Comparison of ENCODE assay signal across 26 mouse cellular contexts in genomic region chr2:144203001-144203400, GRCm38 (mm10).
A peak's percentile ranks its signal among the peaks of the same experiment; 100 is the strongest.
DNase-seq lines count a peak whose midpoint lies in the region; ATAC-seq and TF ChIP-seq lines count a peak whose summit lies in the region.
"Had no signal": no experiment of that assay in that cellular context is flagged by ENCODE, and none has a peak within 500 bp of the region (broad histone marks: within the 10 kb centered on the region; RNA-seq: fewer than 3 reads in every experiment).

No protein-coding gene starts in this region.

- H3K27ac ChIP-seq in heart, embryonic 10.5 days = 0 out of 2 replicates have a peak overlapping the region, but pooled peaks have one; percentile 32
- H3K27ac ChIP-seq in heart, embryonic 11.5 days (ENCODE audit: low read depth, low read length) = no peak overlapping the region
- no peak overlapping the region for H3K27ac ChIP-seq in kidney, embryonic 14.5 days (ENCODE audit: low read depth, low read length)
- H3K27ac ChIP-seq in limb, embryonic 14.5 days (replicated peaks; ENCODE audit: low read depth, low read length) = peak overlapping the region; percentile 38; the same call in 1 of the 2 replicates
- H3K27ac ChIP-seq: embryonic facial prominence, embryonic 15.5 days; forebrain, embryonic 12.5 days; heart, embryonic 15.5 days; hindbrain, embryonic 12.5 days; liver, embryonic 13.5 days; stomach, embryonic 15.5 days had no signal

- H3K4me2 ChIP-seq in heart, embryonic 11.5 days = no peak overlapping the region
- H3K4me2 ChIP-seq in kidney, embryonic 14.5 days (replicated peaks; ENCODE audit: low read depth, low read length) = no peak overlapping the region
- no peak overlapping the region for H3K4me2 ChIP-seq in limb, embryonic 14.5 days (replicated peaks; ENCODE audit: low read depth, low read length, severe bottlenecking)
- H3K4me2 ChIP-seq: embryonic facial prominence, embryonic 15.5 days; forebrain, embryonic 12.5 days; heart, embryonic 15.5 days; hindbrain, embryonic 12.5 days; liver, embryonic 13.5 days; stomach, embryonic 15.5 days had no signal

- no peak overlapping the region for H3K9ac ChIP-seq in heart, embryonic 11.5 days (ENCODE audit: low read depth, low read length)
- no peak overlapping the region for H3K9ac ChIP-seq in kidney, embryonic 14.5 days (ENCODE audit: low read depth, low read length)
- H3K9ac ChIP-seq in limb, embryonic 14.5 days (ENCODE audit: low read depth, low read length, severe bottlenecking) = no peak overlapping the region
- H3K9ac ChIP-seq: embryonic facial prominence, embryonic 15.5 days; forebrain, embryonic 12.5 days; forebrain, postnatal 0 days; heart, embryonic 15.5 days; hindbrain, embryonic 12.5 days; liver, embryonic 13.5 days; stomach, embryonic 15.5 days had no signal

- DNase-seq in heart, embryonic 10.5 days (ENCODE audit: low spot score) = no peak
- peak; percentile 76 for DNase-seq in kidney, adult 9 months
- DNase-seq in kidney, postnatal 14 days = peak; percentile 16
- DNase-seq in limb, embryonic 14.5 days (ENCODE audit: low spot score) = no peak
- no peak for DNase-seq in adrenal gland, postnatal 14 days
- DNase-seq: adrenal gland, adult 8-10 months; cerebellum, adult 8-10 months; cerebellum, postnatal 25 days; forebrain, postnatal 0 days; gastrocnemius, postnatal 10 days; left cerebral cortex, postnatal 4 days; liver, embryonic 13.5 days; lung, adult 18-20 months; right cerebral cortex, postnatal 25 days had no signal

- H3K27me3 ChIP-seq in heart, embryonic 10.5 days (ENCODE audit: insufficient read depth, poor library complexity, severe bottlenecking) = peaks cover 14% of the 10 kb centered on the region; the same call in 1 of the 2 replicates
- no peaks in the 10 kb centered on the region for H3K27me3 ChIP-seq in heart, embryonic 11.5 days (ENCODE audit: control insufficient read depth, insufficient read depth, low read length)
- no peaks in the 10 kb centered on the region for H3K27me3 ChIP-seq in kidney, embryonic 14.5 days (ENCODE audit: control insufficient read depth, insufficient read depth, low read length)
- no peaks in the 10 kb centered on the region for H3K27me3 ChIP-seq in limb, embryonic 14.5 days (ENCODE audit: control insufficient read depth, insufficient read depth, low read length)
- H3K27me3 ChIP-seq: embryonic facial prominence, embryonic 15.5 days; forebrain, embryonic 12.5 days; heart, embryonic 15.5 days; hindbrain, embryonic 12.5 days; liver, embryonic 13.5 days; stomach, embryonic 15.5 days had no signal

- TF ChIP-seq POLR2A in limb, embryonic 14.5 days (IDR thresholded peaks at IDR 0.05; ENCODE audit: borderline replicate concordance, extremely low read depth, insufficient read depth, insufficient read length) = no peak

- H3K4me3 ChIP-seq in heart, embryonic 10.5 days = no peak overlapping the region
- H3K4me3 ChIP-seq in heart, embryonic 11.5 days (ENCODE audit: low read depth, low read length) = no peak overlapping the region
- H3K4me3 ChIP-seq in kidney, embryonic 14.5 days (ENCODE audit: low read length) = no peak overlapping the region
- no peak overlapping the region for H3K4me3 ChIP-seq in limb, embryonic 14.5 days (replicated peaks; ENCODE audit: low read length)
- H3K4me3 ChIP-seq: embryonic facial prominence, embryonic 10.5 days; embryonic facial prominence, embryonic 15.5 days; forebrain, embryonic 12.5 days; heart, embryonic 15.5 days; hindbrain, embryonic 12.5 days; liver, embryonic 13.5 days; stomach, embryonic 15.5 days had no signal

- peaks cover 14% of the 10 kb centered on the region for H3K4me1 ChIP-seq in heart, embryonic 10.5 days
- H3K4me1 ChIP-seq in heart, embryonic 11.5 days (ENCODE audit: control insufficient read depth, insufficient read depth, low read length) = peaks cover 7% of the 10 kb centered on the region
- 0 out of 2 replicates have a peak, but pooled peaks cover 5% of the 10 kb centered on the region for H3K4me1 ChIP-seq in kidney, embryonic 14.5 days (ENCODE audit: control insufficient read depth, insufficient read depth, low read length)
- H3K4me1 ChIP-seq in limb, embryonic 14.5 days (ENCODE audit: control insufficient read depth, insufficient read depth, low read length) = 0 out of 2 replicates have a peak, but pooled peaks cover 3% of the 10 kb centered on the region
- H3K4me1 ChIP-seq: forebrain, embryonic 12.5 days had no signal

- no peaks in the 10 kb centered on the region for H3K36me3 ChIP-seq in heart, embryonic 10.5 days
- no peaks in the 10 kb centered on the region for H3K36me3 ChIP-seq in heart, embryonic 11.5 days (ENCODE audit: control insufficient read depth, insufficient read depth, low read length)
- no peaks in the 10 kb centered on the region for H3K36me3 ChIP-seq in kidney, embryonic 14.5 days (ENCODE audit: control insufficient read depth, insufficient read depth, low read length)
- no peaks in the 10 kb centered on the region for H3K36me3 ChIP-seq in limb, embryonic 14.5 days (ENCODE audit: control insufficient read depth, insufficient read depth, low read length)
- H3K36me3 ChIP-seq: embryonic facial prominence, embryonic 10.5 days; embryonic facial prominence, embryonic 15.5 days; forebrain, embryonic 12.5 days; heart, embryonic 15.5 days; hindbrain, embryonic 12.5 days; liver, embryonic 13.5 days; stomach, embryonic 15.5 days had no signal

- H3K9me3 ChIP-seq in heart, embryonic 10.5 days = no peaks in the 10 kb centered on the region
- H3K9me3 ChIP-seq in heart, embryonic 11.5 days (replicated peaks; ENCODE audit: control insufficient read depth, low read length) = no peaks in the 10 kb centered on the region
- H3K9me3 ChIP-seq in kidney, embryonic 14.5 days (ENCODE audit: control insufficient read depth, low read length) = no peaks in the 10 kb centered on the region
- H3K9me3 ChIP-seq in limb, embryonic 14.5 days (ENCODE audit: control insufficient read depth, low read length) = no peaks in the 10 kb centered on the region
- H3K9me3 ChIP-seq: embryonic facial prominence, embryonic 15.5 days; forebrain, embryonic 12.5 days; heart, embryonic 15.5 days; hindbrain, embryonic 12.5 days; liver, embryonic 13.5 days; stomach, embryonic 15.5 days had no signal

- no peak for ATAC-seq in heart, embryonic 11.5 days (replicated peaks; ENCODE audit: insufficient number of reproducible peaks, low FRiP score, low TSS enrichment)
- ATAC-seq in kidney, embryonic 14.5 days (ENCODE audit: low FRiP score, low TSS enrichment) = no peak
- ATAC-seq in limb, embryonic 14.5 days (ENCODE audit: low FRiP score, low read depth) = no peak
- ATAC-seq: activated CD4-positive, CD25-positive, alpha-beta regulatory T cell, adult 4 months; forebrain, postnatal 0 days; intestine, embryonic 16.5 days; lung, postnatal 0 days; midbrain, embryonic 16.5 days had no signal

- 83% methylated on average over 5 of the region's 5 CpGs for WGBS in heart, embryonic 10.5 days
- 83% methylated on average over 5 of the region's 5 CpGs for WGBS in heart, embryonic 11.5 days (ENCODE audit: insufficient replicate concordance)
- 88% methylated on average over 5 of the region's 5 CpGs for WGBS in kidney, embryonic 14.5 days
- 93% methylated on average over 5 of the region's 5 CpGs for WGBS in limb, embryonic 14.5 days

Comparison
In these comparisons a context has a peak if more than half of its experiments do, and no peak if none do; other contexts are left out.
1. H3K27ac ChIP-seq: peak in heart, embryonic 10.5 days (single experiment) and limb, embryonic 14.5 days (single experiment); none in heart, embryonic 11.5 days (single experiment) and kidney, embryonic 14.5 days (single experiment).
2. DNase-seq: peak in kidney, adult 9 months (single experiment) and kidney, postnatal 14 days (single experiment); none in heart, embryonic 10.5 days (single experiment), limb, embryonic 14.5 days (single experiment) and adrenal gland, postnatal 14 days (single experiment).